Mouse (Mus musculus): ENCODE measurements around the gene Tns1. TPM values are rescaled to one million over a fixed set of nuclear protein-coding genes. Genes with fewer than 3 reads are reported as not detected.
A peak's percentile ranks its signal among the peaks of the same experiment; 100 is the strongest.

The Tns1 gene
- polyA plus RNA-seq, 1 experiment: 6.5 TPM

DNA sequence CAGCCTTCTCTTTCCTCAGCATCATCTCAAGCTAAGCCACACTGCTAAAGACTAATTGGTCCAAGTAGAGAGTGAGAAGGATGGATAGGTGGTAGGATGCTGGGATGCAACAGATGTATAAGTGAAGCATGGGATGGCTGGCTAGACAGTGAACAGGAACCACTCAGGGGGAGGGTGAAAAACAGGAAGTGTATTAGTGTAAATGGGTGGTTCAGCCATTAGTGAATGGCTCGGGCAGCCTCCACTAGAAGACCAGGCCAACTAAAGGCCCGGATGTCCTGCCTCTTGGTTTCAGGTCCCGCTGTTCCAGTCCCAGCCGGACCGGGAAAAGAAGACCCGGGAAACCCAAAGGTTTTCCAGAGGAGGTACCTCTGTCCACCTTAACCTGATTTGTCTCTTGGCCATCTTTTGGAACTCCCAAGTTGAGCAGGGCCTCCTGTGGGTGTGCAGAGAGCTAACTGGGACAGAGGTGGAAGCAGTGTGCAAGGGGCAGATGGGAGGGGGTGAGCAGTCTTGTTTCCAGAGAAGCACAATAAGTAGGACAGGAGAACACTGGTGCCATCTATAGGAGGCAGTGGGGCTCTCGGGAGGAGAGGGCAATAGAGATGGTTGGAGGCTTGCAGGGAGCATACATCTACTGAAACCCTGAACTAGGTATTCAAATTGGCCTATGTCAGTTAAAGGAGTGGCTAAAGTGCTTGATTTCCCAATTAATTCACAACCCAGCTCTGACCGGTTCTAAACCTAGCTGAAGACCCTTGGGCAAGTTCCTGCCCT lies 6.8 kb upstream of the Tns1 start:
- no peaks in the 10 kb centered on the region for H3K27me3 ChIP-seq (ENCODE audit: control insufficient read depth, insufficient read depth, low read length, poor library complexity, severe bottlenecking)
- no peaks in the 10 kb centered on the region for H3K9me3 ChIP-seq (replicated peaks; ENCODE audit: control insufficient read depth, insufficient read depth, low read length, poor library complexity, severe bottlenecking)
- TF ChIP-seq EP300 (IDR thresholded peaks at IDR 0.05; ENCODE audit: insufficient read depth, low read depth, low read length) (no peak), CTCF (IDR thresholded peaks at IDR 0.05; ENCODE audit: low read depth, low read length) (peak; percentile 32), POLR2A (IDR thresholded peaks at IDR 0.05; ENCODE audit: insufficient read depth, low read length) (no peak)
- H3K4me1 ChIP-seq (ENCODE audit: control insufficient read depth, insufficient read depth, low read length): no peaks in the 10 kb centered on the region
- no peaks in the 10 kb centered on the region for H3K36me3 ChIP-seq (ENCODE audit: control insufficient read depth, insufficient read depth, low read length, poor library complexity, severe bottlenecking)
- no peak overlapping the region for H3K9ac ChIP-seq (ENCODE audit: low read depth, poor library complexity, severe bottlenecking)
- no peak overlapping the region for H3K4me3 ChIP-seq (ENCODE audit: low read depth, low read length)
- H3K27ac ChIP-seq (ENCODE audit: insufficient read depth, low read length): no peak overlapping the region

DNA sequence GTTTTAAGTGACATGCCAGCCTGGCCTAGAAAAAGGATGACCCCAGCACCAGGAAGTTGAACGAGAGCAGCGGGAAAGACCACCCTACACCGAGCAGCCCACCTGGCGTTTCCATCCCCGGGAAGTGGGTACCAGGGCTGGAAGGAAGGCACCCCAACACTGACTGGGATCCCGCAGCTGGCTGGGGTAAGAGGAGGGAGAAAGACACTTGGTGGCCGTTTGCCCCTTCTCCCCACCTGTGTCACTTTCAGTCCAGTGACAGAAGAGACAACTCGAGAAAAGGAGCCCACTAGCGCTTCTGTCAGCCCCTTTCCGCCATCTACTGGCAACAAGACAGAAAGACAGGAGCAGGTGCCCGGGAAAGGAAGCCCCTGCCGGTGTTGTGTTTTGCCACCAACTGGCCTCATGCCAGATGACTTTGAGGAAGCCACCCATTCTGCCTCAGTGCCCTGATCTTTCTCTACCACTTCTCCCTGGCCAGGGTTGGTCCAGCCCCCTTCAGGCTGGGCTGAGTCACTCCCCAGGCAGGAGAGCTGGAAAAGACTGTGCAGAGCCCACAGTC lies 823 bp upstream of the Tns1 start, which contains the start of gene Rufy4:
Gene Rufy4, plus strand, starts transcription at position 551 of the 562 bp plus-strand sequence.
- peak; percentile 71 for TF ChIP-seq CTCF (IDR thresholded peaks at IDR 0.05; ENCODE audit: low read depth, low read length)
- TF ChIP-seq EP300 (IDR thresholded peaks at IDR 0.05; ENCODE audit: insufficient read depth, low read depth, low read length): no peak
- TF ChIP-seq POLR2A (IDR thresholded peaks at IDR 0.05; ENCODE audit: insufficient read depth, low read length): no peak

DNA sequence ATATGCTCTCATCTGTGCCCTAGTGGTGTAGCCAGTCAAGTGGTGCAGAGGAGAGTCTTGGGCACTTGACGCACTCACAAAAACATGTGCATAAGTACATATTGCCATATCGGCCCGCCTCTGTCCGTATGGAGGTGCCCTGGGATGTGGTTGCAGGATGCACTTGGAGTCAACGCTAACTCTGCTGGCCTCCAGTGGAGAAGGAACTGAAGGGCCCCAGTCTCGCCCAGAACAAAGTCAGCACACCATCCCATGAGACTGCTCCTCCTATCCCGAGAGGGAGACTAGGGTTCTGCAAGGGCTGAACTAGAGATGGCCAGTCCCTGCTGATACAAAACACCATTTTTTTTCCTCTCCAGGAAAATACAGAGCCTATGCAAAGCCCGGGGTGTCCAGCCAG lies 1.0 kb downstream of the Tns1 start:
- Histone ChIP-seq H3K9me3 (replicated peaks; ENCODE audit: control insufficient read depth, insufficient read depth, low read length, poor library complexity, severe bottlenecking) (no peaks in the 10 kb centered on the region), H3K27me3 (ENCODE audit: control insufficient read depth, insufficient read depth, low read length, poor library complexity, severe bottlenecking) (peaks cover 6% of the 10 kb centered on the region), H3K27ac (ENCODE audit: insufficient read depth, low read length) (no peak overlapping the region), H3K4me1 (ENCODE audit: control insufficient read depth, insufficient read depth, low read length) (no peaks in the 10 kb centered on the region), H3K4me3 (ENCODE audit: low read depth, low read length) (no peak overlapping the region), H3K36me3 (ENCODE audit: control insufficient read depth, insufficient read depth, low read length, poor library complexity, severe bottlenecking) (no peaks in the 10 kb centered on the region), H3K9ac (ENCODE audit: low read depth, poor library complexity, severe bottlenecking) (no peak overlapping the region)
- no peak for TF ChIP-seq EP300 (IDR thresholded peaks at IDR 0.05; ENCODE audit: insufficient read depth, low read depth, low read length)
- TF ChIP-seq POLR2A (IDR thresholded peaks at IDR 0.05; ENCODE audit: insufficient read depth, low read length): no peak
- no peak for TF ChIP-seq CTCF (IDR thresholded peaks at IDR 0.05; ENCODE audit: low read depth, low read length)

More for the DNA sequence above, 823 bp upstream of the Tns1 start, which contains the start of gene Rufy4:
- Histone ChIP-seq H3K27me3 (ENCODE audit: control insufficient read depth, insufficient read depth, low read length, poor library complexity, severe bottlenecking) (peaks cover 6% of the 10 kb centered on the region), H3K9me3 (replicated peaks; ENCODE audit: control insufficient read depth, insufficient read depth, low read length, poor library complexity, severe bottlenecking) (no peaks in the 10 kb centered on the region), H3K4me1 (ENCODE audit: control insufficient read depth, insufficient read depth, low read length) (no peaks in the 10 kb centered on the region), H3K9ac (ENCODE audit: low read depth, poor library complexity, severe bottlenecking) (peak within 1 kb of the TSS; percentile 71), H3K4me3 (ENCODE audit: low read depth, low read length) (peak within 1 kb of the TSS; percentile 65), H3K27ac (ENCODE audit: insufficient read depth, low read length) (no peak within 1 kb of the TSS), H3K36me3 (ENCODE audit: control insufficient read depth, insufficient read depth, low read length, poor library complexity, severe bottlenecking) (no peaks in the 10 kb centered on the region)

DNA sequence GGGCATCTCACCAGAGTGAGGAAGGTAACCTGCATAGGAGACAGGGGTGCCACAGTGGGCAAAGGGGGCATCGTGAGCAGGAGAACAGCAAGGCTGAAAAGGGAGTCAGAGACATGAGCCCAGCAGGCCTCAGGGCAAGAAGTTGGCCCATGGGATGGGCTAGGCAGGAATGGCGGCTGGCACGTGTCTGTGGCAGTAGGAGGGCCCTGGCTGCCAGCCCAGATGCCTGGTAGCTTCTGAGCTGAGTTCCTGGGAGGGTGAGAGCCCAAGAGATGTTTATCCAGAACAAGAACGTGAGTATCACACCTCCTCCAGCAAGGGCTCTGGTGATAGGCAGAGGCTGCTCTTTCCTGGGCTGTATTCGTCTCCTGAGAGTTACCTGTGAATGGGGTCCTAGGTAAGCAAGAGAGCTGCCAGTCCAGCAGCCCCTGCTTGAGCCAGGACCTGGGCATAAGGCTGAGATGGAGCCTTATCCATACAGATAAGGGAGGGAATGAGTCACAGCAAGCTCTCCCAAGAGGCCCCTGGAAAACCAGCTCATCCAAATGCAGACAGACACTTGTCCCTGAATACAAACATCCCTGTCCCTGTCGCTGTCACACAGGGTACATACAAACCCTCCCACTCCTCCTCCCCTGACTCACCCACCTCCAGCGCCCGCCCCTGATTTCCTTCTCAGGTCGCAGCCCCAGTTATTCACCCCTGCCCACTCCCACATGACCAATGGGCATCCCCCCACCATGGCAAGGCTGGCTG lies 2.2 kb downstream of the Tns1 start:
- no peak overlapping the region for H3K9ac ChIP-seq (ENCODE audit: low read depth, poor library complexity, severe bottlenecking)
- no peak for TF ChIP-seq POLR2A (IDR thresholded peaks at IDR 0.05; ENCODE audit: insufficient read depth, low read length)
- TF ChIP-seq EP300 (IDR thresholded peaks at IDR 0.05; ENCODE audit: insufficient read depth, low read depth, low read length): no peak
- TF ChIP-seq CTCF (IDR thresholded peaks at IDR 0.05; ENCODE audit: low read depth, low read length): no peak

DNA sequence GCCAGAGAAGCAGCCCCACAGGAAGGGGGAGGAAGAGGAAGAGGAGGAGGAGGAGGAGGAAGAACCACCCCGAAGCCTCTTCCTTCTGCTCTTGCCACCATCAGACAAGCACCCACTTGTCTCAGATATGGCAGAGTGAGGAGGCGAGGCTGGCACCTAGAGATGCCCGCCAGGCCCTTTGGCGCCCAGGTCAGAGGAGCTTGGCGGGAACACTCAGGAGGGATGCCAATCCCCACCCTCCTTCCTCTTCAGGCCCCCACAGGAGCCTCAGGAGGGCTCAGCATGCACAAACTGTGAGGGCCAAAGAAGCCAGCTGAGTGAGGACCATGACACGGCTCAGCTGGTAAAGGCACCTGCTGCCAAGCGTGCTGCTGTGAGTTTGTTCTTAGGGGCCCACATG lies 3.1 kb downstream of the Tns1 start:
- H3K9ac ChIP-seq (ENCODE audit: low read depth, poor library complexity, severe bottlenecking): no peak overlapping the region
- H3K27ac ChIP-seq (ENCODE audit: insufficient read depth, low read length): no peak overlapping the region
- H3K4me3 ChIP-seq (ENCODE audit: low read depth, low read length): no peak overlapping the region
- no peaks in the 10 kb centered on the region for H3K36me3 ChIP-seq (ENCODE audit: control insufficient read depth, insufficient read depth, low read length, poor library complexity, severe bottlenecking)
- no peaks in the 10 kb centered on the region for H3K4me1 ChIP-seq (ENCODE audit: control insufficient read depth, insufficient read depth, low read length)
- H3K9me3 ChIP-seq (replicated peaks; ENCODE audit: control insufficient read depth, insufficient read depth, low read length, poor library complexity, severe bottlenecking): no peaks in the 10 kb centered on the region
- H3K27me3 ChIP-seq (ENCODE audit: control insufficient read depth, insufficient read depth, low read length, poor library complexity, severe bottlenecking): peaks cover 6% of the 10 kb centered on the region
- TF ChIP-seq EP300 (IDR thresholded peaks at IDR 0.05; ENCODE audit: insufficient read depth, low read depth, low read length): no peak
- TF ChIP-seq POLR2A (IDR thresholded peaks at IDR 0.05; ENCODE audit: insufficient read depth, low read length): no peak
- no peak for TF ChIP-seq CTCF (IDR thresholded peaks at IDR 0.05; ENCODE audit: low read depth, low read length)

More for the DNA sequence above, 2.2 kb downstream of the Tns1 start:
- H3K9me3 ChIP-seq (replicated peaks; ENCODE audit: control insufficient read depth, insufficient read depth, low read length, poor library complexity, severe bottlenecking): no peaks in the 10 kb centered on the region
- no peak overlapping the region for H3K27ac ChIP-seq (ENCODE audit: insufficient read depth, low read length)
- H3K4me3 ChIP-seq (ENCODE audit: low read depth, low read length): no peak overlapping the region
- H3K4me1 ChIP-seq (ENCODE audit: control insufficient read depth, insufficient read depth, low read length): no peaks in the 10 kb centered on the region
- H3K36me3 ChIP-seq (ENCODE audit: control insufficient read depth, insufficient read depth, low read length, poor library complexity, severe bottlenecking): no peaks in the 10 kb centered on the region
- H3K27me3 ChIP-seq (ENCODE audit: control insufficient read depth, insufficient read depth, low read length, poor library complexity, severe bottlenecking): peaks cover 6% of the 10 kb centered on the region

All from ES-Bruce4 (cell line).